Mouse (Mus musculus) c-Kit-positive CD71-positive TER-119-positive erythroid progenitor cells, embryonic 14.5 days (primary cell): ENCODE results near the gene Ptpn6.

Experiments
- DNase-seq: peaks from one replicate; pipeline ENCODE4 v3.0.0-alpha.2; 2013; ENCODE audit warnings: low spot score

The Ptpn6 gene

DNA sequence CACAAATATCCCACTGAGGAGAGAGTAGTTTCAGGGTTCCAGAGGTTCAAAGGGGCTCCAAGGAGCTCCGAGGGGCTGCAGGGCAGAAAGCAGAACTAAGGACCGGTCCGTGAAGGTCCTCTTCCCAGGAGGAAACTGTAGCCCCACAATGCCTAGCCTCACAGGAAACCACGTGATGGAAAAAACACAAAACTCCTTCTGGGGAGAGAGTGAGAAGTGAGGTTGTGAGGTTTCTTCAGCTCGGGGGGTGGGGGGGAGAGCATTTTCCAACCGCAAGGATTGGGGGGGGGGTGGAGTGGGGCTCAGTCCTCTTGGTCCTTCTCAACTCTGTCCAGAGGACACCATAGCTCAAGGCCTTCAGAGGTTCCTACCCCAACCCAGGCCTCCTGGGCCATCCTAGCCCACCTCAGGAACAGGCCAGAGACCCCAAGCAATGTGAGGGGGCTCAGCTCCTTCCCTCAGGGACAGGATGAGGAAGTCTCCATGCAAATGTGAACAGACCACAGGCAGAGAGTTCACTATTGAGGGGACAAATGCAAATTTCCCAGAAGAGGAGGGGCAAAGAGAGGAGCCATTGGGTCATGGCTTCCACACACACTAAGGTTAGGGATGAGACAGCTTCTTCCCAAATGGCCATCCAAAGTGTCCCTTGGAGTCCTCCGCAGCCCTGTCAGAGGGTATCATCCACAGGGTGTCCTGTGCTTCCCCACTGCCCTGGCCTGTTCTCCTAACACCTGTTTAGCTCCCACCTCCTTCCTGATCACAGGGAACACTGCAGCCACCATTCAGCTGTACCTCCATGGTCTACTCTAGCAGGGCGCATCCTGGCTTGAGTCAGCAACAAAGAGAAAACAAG, 8.4 kb downstream of the Ptpn6 start:
- no peak for DNase-seq

DNA sequence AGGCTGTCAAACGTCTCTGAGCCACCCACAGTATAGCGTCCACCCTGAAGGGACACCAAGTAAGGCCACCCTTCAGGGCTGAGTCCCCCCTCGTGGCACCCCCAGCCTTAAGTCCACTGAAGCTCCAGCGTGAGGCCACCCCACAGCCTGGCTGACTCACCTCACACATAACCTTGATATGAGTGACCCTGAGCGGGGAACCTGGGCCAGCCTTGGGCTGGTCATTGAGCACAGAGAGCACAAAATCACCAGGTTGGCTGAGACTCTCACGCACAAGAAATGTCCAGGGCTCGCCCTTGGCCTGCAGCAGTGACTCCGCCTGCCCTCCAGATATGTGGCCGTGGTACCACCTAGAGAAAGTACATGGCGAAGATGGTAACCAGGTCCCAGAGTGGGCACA, 9.9 kb downstream of the Ptpn6 start:
- DNase-seq = no peak

DNA sequence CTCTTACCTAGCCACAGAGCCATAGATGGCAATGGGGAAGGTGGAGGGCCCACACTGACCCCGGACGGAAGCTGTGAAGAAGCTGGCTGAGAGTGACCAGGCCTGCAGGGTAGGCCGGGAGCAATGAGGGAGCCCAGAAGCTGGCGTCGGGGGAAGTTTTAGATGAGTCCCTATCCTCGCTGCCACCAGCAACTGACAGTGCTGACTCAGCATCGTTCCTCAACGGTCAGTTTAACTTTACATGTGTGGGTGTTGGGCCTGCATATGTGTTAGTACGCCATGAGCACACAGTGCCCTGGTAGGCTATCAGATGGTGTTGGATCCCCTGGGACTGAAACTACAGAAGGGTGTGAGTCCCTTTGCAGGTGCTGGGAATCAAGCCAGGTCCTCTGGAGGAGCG, 14.0 kb downstream of the Ptpn6 start:
- DNase-seq = no peak

DNA sequence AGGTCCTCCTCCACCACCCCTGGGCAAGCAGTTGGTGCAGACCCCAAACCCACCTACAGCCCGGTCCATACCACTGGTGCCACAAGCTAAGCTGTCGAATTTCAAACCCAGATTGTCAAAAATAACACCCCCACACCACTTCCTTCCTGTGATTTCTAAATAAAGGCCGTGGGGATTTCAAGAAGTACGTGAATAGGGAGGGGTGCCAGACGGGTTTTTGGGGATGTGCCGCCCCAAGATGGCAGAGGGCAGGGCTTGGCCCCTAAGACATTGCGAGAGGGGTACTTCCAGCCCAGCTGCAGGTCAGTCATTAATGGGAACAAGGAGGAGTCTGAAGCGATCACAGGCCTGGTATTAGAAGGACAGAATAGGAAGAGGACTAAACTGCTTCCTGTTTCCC, 15.0 kb downstream of the Ptpn6 start:
- no peak for DNase-seq

DNA sequence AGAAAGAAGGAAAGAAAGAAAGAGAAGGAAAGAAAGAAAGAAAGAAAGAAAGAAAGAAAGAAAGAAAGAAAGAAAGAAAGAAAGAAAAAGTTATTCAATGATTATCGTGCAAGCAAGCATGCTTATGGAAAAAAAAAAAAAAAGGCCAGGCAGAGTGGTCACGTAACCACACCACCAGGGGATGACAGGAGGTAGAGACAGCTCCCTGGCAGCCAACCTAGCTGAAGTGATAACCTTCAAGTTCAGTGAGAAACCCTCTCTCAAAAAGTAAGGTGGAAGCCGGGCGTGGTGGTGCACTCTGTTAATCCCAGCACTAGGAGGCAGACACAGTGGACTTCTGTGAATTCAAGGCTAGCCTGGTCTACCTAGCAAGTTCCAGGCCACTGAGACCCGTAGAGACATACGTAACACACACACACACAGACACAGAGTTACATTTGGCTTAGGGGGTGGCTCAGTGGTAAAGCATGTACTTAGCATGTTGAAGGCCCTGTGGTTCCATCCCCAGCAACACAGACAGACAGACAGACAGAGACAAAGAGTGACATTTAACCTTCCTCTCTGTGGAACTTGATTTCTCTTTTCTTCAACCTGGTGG, 15.5 kb downstream of the Ptpn6 start:
- DNase-seq = no peak

DNA sequence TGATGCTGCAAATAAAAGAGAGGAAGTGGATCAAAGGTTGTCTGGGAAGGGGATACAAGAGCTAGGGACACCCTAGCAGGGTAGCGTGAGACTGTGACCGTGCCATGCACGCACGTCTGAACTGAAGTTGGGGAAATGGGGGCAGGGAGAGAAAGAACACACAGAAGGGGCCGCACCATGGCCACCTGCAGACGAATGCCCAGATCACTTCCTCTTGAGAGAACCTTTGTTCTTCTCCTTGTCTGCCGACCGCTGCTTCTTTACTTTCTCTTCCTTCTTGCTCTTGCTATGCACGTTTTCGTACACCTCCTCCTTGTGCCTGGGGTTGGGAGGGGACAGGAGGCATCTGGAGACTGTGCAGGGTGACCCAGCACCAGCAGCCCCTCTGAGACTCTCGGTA, 17.6 kb downstream of the Ptpn6 start:
- no peak for DNase-seq

DNA sequence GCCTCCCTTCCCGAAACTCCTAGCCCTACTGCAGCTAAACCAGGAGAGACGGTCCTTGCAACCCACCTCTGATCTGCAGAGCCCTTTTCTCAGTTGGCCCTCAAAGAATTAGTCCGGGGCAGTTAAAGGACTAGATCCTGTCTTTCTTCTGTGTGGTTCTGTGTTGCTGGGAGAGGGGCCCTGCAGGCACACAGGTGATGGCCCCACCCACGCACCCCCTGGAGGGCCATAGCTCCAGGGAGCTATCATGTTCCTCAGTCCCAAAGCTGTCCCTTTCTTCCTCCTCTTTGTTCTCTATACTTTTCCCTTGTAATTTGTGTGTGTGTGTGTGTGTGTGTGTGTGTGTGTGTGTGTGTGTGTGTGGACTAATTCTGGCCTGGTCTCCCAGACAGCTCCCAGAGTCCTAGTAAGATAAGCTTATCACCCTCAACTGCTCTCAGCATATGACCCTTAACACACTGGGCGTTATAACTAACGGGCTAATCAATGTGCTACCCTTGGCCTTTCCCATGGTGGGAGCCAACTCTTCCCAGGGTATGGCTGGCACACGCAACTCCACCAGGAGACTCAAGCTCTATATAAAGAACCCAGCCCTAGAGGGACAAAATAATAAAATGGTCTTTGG, 19.0 kb downstream of the Ptpn6 start:
- DNase-seq = peak; percentile 54

DNA sequence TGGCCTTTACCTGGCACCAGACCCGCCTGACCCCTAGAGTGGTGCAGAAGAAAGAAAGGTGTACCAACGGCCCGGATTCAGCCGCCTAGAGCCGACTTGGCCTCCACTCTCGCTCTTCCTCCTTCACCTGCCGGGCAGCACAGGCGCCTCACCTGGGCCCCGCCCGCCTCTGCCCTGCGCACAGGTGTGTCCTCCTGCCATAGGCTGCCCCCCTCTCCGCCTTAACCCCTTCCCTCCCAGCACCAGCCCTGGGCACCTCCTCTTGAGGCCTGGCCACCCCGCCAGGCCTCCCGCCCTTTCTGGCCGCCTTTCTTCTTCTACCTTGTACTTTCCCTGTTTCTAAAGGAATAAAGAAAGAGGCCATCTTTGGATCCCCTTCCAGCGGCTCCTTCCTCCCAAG, 19.8 kb downstream of the Ptpn6 start:
- DNase-seq = no peak

DNA sequence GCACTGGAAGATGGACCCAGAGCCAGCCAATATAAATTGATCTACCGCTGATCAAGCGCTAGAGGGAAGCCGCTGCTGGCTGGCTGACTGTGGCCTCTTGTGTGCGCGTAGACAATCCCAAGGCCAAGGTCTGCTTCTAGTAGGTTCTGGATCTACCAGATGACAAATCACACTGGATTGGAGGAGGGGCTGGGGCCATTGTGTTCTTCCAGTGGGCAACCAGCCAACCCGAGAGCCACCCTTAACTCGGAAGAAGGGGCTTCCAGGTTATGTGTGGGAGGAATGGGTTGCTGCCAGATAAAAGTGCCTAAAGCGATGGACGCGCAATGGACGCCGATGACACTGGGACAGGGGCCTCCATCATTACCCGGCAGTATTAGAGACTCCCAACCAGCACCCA, 20.5 kb downstream of the Ptpn6 start:
- no peak for DNase-seq

DNA sequence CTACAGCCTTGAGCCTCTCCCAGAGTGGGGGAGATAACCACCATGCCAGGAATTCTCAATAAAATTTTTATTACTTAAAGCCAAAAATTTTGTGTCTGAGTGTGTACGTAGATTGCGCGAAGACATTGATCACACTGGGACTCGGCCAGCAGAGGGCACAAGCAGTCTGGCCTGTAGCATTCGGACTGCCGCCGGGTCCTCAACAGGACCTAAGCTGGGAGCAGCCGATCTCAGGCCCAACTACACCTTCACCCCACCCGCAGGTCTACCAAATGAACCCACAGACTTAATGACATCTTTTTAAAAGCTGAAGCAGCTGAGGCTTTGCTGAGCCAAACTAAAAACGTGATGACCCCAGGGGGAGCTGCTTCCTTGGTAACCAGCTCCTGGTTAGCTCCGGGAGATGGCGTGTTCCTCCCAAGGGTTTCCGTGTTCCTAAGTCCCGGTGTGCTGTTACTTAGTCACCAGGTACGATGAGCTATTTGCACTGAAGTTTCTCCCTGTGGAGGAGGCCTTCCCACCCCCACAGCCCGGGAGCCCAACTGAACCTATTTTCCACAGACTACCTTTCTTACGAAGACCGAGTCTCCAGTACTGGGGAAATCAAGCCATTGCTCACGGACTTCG, 21.5 kb downstream of the Ptpn6 start:
- DNase-seq = no peak

DNA sequence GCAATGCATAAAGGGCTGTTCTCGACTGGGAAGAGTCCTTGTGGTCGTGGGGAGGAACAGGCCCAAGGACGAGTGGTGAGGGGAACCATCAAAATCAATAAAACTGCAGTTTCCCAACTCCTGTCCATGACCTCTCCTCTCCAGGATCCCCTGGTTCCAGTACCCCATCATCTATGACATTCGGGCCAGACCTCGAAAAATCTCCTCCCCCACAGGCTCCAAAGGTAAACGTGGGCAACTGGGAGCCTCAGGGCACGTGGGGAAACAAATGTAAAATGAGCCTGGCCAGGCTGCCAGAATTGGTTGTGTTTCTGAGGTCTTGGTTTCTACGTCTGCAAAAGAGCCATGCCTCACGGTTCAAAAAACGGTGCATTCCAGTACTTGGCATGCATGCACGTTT, 25.6 kb downstream of the Ptpn6 start:
- DNase-seq = no peak

DNA sequence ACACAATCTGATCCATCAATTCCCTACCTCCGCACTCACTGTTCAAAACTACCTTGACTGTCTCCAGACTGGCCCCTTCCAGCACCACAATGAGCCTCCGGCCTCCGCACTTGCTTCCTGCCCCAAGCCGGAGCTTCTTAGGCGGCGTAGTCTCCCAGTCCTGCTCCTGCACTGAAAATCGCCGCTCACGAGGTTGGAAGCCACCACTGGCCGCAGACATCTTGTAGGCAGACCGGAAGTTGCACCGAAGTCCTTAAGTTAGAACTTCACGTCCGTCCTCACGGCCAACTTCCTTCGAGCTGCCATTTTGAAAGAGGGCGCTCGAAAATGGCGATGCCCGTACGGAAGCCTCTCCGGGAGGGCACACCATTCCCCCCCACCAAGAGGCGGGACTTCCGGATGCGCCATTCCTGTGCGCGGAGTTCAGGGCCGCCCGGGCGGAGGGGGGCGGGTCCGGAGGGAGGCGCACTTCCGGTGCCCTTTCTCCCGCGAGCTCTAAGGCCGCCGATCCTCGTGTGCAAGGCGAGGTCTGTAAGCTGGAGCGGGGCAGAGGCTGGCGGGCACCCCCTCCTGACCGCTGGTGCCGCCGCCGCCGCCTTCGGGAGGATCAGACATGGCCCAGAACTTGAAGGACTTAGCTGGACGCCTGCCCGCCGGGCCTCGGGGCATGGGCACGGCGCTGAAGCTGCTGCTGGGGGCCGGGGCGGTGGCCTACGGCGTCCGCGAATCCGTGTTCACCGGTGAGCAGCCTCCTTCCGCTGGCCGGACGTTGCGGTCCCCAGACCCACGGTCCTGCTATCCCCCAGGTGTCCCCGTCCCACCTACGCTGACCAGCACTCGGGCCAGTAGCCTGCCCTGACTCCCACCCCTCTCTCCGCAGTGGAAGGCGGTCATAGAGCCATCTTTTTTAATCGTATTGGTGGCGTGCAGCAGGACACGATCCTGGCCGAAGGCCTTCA, 26.4 kb downstream of the Ptpn6 start, which contains the start of the genes Emg1 and Phb2:
Gene Emg1, minus strand, starts transcription at position 355 of the 959 bp plus-strand sequence.
Gene Phb2, plus strand, starts transcription at position 513 of the 959 bp plus-strand sequence.
- DNase-seq = peak; percentile 97

DNA sequence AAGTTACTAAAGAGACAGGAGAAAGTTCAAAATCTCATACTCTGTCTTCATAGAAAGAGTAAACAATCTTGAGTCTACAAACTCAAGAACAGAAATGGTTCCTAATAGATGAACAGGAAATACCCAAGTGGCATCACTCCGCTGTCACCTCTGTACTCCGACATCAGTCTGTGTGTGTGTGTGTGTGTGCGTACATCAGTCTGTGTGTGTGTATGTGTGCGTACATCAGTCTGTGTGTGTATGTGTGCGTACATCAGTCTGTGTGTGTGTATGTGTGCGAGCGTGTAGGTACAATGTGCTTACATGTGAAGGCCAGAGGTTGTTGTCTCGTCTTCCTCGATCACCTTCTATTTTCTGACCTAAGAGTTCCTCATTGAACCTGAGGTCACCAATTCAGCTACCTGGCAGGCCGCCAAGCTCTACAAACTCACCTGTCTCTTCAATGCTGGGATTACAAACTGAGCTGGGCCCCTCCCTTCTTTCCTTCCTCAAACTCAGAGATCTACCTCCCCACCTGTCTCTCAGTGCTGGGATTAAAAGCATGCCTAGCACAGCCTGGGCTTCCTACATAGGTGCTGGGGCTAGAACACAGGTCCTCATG, 30.1 kb downstream of the Ptpn6 start:
- no peak for DNase-seq

DNA sequence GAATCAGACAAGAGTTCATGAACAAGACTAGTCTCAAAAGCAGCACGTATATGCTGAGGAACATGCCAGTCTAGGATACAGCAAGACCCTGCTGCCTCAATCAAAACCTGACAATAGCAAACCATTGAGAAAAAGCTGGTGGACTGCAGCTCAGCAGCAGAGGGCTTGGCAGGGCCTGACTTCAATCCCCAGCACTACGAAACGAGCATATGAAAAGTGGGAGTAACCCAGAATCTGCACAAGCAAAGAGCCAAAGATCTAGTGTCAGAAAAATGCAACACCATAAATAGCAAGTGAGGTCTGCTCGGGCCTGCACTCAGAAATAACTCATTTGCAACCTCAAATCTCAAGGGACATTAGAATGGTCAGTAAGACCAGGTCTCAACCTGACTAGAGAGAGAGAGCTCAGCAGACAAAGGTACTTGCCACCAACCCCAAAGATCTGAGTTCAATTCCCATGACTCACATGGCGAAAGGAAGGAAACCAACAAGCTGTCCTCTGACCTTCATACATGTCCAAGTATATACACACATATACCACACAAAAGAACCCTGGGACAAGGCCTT, 32.4 kb downstream of the Ptpn6 start:
- no peak for DNase-seq

DNA sequence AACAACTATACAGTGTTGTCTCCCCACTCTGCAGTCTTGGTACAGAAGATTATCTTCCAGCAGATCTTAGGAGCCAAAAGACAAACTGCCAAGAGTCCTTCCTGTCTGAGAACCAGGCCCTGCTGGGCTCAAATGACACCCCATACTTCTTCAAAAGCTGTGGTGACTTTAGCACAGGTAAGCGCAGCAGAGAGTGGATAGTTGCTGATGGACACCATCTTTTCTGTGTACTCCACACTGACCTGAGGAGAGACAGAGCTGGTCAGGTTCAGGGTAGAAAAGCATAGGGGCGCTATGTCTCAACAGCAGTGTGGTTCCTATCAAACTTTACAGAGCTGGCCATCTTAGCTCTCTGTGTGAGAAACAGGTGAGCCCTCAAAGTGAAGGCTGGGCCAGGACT, 34.1 kb downstream of the Ptpn6 start:
- DNase-seq = no peak

DNA sequence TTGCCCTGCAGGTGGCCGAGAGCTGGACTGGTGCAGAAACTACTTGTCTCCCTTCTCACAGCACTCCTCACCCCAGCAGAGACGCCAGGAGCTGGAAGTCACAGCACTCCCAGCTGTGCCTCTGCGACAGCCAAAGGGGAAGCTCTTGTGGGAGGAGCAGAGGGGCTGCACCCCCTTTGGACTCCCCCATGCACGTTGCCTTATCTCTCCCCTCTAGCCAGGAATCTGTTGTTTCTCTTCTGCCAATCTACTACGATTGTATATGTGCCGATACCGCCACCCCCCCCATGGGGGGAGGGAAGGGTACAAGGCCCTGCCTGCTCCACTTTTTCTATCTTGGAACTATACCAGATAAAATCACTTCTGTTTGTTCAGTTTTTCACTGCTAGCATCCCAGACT, 34.7 kb downstream of the Ptpn6 start:
- no peak for DNase-seq

DNA sequence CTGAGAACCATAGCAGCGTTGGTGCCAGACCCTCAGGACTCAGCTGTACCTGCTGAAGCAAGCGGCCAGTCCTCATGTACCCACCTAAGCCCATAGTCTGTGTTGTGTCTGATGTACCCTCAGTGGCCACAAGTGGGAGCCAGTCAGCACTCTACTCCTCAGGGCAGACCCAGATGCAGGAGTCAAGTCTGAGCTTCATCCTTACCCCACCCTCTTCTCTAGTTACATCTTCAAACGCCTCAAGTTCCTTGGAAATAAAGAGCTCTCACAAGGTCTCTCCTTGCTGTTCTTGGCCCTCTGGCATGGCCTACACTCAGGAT, 35.8 kb downstream of the Ptpn6 start:
- peak; percentile 64 for DNase-seq

DNA sequence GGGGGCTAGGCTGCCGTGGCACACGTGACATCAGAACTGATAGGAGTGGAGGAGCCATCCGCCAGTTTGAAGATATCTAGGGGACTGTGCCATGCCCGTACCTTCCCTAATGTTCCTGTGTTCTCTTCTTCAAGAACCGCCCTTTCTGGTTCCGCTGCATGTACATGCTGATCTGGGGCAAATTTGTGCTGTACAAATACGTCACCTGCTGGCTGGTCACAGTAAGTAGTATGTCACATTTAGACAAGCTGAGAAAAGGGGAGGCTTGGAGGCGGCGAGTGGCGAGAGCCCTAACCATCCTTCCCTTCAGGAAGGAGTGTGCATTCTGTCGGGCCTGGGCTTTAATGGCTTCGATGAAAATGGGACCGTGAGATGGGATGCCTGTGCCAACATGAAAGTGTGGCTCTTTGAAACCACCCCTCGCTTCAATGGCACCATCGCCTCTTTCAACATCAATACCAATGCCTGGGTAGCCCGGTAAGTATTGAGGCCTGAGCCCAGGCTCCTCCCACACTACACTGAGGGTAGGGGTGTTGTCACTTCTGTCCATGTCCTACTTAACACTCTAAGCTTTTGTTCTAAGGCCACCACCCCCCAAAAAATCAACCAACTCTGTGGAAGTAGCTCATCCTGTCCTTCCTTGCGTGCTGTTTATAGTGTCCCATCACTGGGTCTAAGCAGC, 36.3 kb downstream of the Ptpn6 start:
- DNase-seq = no peak

DNA sequence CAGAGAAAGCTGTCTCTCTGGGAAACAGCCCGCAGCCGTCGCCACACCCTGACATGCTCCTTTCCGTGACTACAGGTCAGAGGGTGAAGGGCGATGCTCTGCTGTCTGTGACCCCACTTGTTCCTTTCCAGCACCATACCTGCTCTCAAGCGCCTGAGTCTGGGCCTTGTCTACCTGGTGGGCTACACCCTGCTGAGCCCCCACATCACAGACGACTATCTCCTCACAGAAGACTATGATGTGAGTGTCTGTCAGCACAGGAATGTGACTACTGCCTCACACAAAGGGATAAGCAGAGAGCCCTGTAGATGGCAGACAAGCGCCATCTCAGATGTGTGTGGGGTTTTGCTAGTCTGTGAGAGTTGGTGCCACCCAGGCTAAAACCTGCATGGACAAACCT, 37.2 kb downstream of the Ptpn6 start:
- DNase-seq = no peak

DNA sequence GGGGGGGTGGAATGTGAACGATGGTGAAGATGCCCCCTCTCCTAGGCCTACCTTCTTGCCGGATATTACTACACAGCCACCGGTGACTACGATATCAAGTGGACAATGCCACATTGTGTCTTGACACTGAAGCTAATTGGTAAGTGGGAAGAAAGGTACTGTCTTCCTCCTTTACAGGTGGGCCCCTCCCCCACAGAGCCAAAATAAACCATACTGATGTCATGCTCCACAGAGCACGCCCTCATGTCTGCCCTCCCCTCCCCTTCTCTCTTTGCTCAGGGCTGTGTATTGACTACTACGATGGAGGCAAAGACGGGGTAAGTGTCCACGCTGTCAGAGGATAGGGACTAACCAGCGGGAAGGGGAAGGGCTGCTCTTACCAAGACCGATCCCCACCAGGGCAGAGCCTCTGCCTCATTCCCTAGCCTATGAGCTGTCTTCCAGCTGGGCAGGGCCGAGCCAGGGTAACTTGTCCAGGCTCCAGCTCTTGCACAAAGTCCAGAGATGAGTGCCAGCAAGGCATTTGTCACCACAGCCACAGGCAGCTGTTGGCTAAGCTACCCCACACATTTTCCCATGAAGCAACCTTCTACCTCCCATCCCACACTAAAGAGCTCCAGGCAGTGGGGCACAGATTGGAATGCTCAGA, 38.4 kb downstream of the Ptpn6 start:
- no peak for DNase-seq
